Mouse (Mus musculus) testis, adult 2 months (tissue): Measurements from ENCODE around the gene Gm10803. TPM values are rescaled to one million over a fixed set of nuclear protein-coding genes. Genes with fewer than 3 reads are reported as not detected.
"Not testable (repeated sequence)": the region's sequence is repeated elsewhere in the genome, so short reads cannot be mapped to it uniquely, and the experiment has no call there.

Experiments used
- H3K27ac ChIP-seq: fragments of 200-500 bp; 2 replicates; pipeline ENCODE4 v1.5.1; 2012; ENCODE audit warnings: low read depth, low read length; ENCODE audit not compliant: control insufficient read depth, insufficient read depth
- H3K27me3 ChIP-seq: fragments of 200-500 bp; 2 replicates; pipeline ENCODE4 v1.6.1; 2012; ENCODE audit warnings: mild to moderate bottlenecking, low read length, moderate library complexity; ENCODE audit not compliant: control insufficient read depth, insufficient read depth
- H3K36me3 ChIP-seq: fragments of 200-500 bp; 2 replicates; pipeline ENCODE4 v1.6.1; 2012; ENCODE audit warnings: mild to moderate bottlenecking, low read length; ENCODE audit not compliant: control insufficient read depth, insufficient read depth
- H3K4me1 ChIP-seq: fragments of 200-500 bp; 2 replicates; pipeline ENCODE4 v1.6.1; 2012; ENCODE audit warnings: low read length; ENCODE audit not compliant: control insufficient read depth, insufficient read depth
- H3K4me3 ChIP-seq: fragments of 200-500 bp; 2 replicates; pipeline ENCODE4 v1.5.1; 2012; ENCODE audit warnings: low read depth, mild to moderate bottlenecking, low read length, moderate library complexity, mixed read lengths; ENCODE audit not compliant: control insufficient read depth
- CTCF ChIP-seq: fragments of 200-500 bp; IDR thresholded peaks from 2 replicates; pipeline ENCODE4 v1.5.1; 2012; ENCODE audit warnings: low read depth, mild to moderate bottlenecking, inconsistent platforms, low read length, moderate library complexity; ENCODE audit not compliant: control insufficient read depth, insufficient read depth, insufficient replicate concordance
- POLR2A ChIP-seq: fragments of 200-500 bp; IDR thresholded peaks from 2 replicates; pipeline ENCODE4 v1.6.1; 2012; ENCODE audit warnings: low read depth, mild to moderate bottlenecking, inconsistent platforms, low read length, moderate library complexity; ENCODE audit not compliant: control insufficient read depth
- polyA plus RNA-seq: library from polyadenylated mRNA; depleted of rRNA; stranded (reverse); fragments of >200 nt; gene quantifications from 2 replicates; pipeline ENCODE4 v1.2.3, GENCODE M21; 2012; rRNA removed

Gm10803 gene
- polyA plus RNA-seq, result not detected in 2 replicates

- H3K36me3 ChIP-seq, H3K4me1 ChIP-seq, H3K27ac ChIP-seq, H3K4me3 ChIP-seq, H3K27me3 ChIP-seq: not testable (repeated sequence)
Measured at GRCm38 (mm10) chr2:93560268-93560667, at the start of gene Gm10803. Gm10803 (plus strand) TSS chr2:93560568.

- Histone ChIP-seq H3K36me3 (no peaks in the 10 kb centered on the region), H3K27ac (no peak overlapping the region), H3K4me3 (no peak overlapping the region), H3K4me1 (no peaks in the 10 kb centered on the region), H3K27me3 (no peaks in the 10 kb centered on the region)
- TF ChIP-seq POLR2A (no peak), CTCF (no peak)
Measured at GRCm38 (mm10) chr2:93510839-93511238, 49.5 kb upstream of the Gm10803 start.

GRCm38 (mm10) chr2:93512130-93512529 is 48.2 kb upstream of the Gm10803 start:
- Histone ChIP-seq H3K4me1 (no peaks in the 10 kb centered on the region), H3K27me3 (no peaks in the 10 kb centered on the region), H3K36me3 (no peaks in the 10 kb centered on the region), H3K27ac (no peak overlapping the region), H3K4me3 (no peak overlapping the region)
- no peak for TF ChIP-seq CTCF
- TF ChIP-seq POLR2A, result no peak

GRCm38 (mm10) chr2:93515246-93515645 is 45.1 kb upstream of the Gm10803 start:
- H3K36me3 ChIP-seq, result no peaks in the 10 kb centered on the region
- H3K27ac ChIP-seq, result no peak overlapping the region
- TF ChIP-seq POLR2A, result no peak
- no peak for TF ChIP-seq CTCF
- no peaks in the 10 kb centered on the region for H3K4me1 ChIP-seq
- no peaks in the 10 kb centered on the region for H3K27me3 ChIP-seq
- H3K4me3 ChIP-seq, result no peak overlapping the region

- Histone ChIP-seq H3K4me3 (no peak overlapping the region), H3K27me3 (no peaks in the 10 kb centered on the region), H3K36me3 (no peaks in the 10 kb centered on the region), H3K27ac (no peak overlapping the region), H3K4me1 (no peaks in the 10 kb centered on the region)
- TF ChIP-seq POLR2A, result no peak
- no peak for TF ChIP-seq CTCF
Measured at GRCm38 (mm10) chr2:93521042-93521441, 39.3 kb upstream of the Gm10803 start.

GRCm38 (mm10) chr2:93521571-93521970 is 38.8 kb upstream of the Gm10803 start:
- no peaks in the 10 kb centered on the region for H3K27me3 ChIP-seq
- H3K36me3 ChIP-seq, result no peaks in the 10 kb centered on the region
- TF ChIP-seq CTCF (no peak), POLR2A (no peak)
- H3K4me1 ChIP-seq, result no peaks in the 10 kb centered on the region
- no peak overlapping the region for H3K27ac ChIP-seq
- no peak overlapping the region for H3K4me3 ChIP-seq

- Histone ChIP-seq H3K4me1 (no peaks in the 10 kb centered on the region), H3K27me3 (no peaks in the 10 kb centered on the region), H3K36me3 (no peaks in the 10 kb centered on the region), H3K4me3 (no peak overlapping the region), H3K27ac (no peak overlapping the region)
- TF ChIP-seq CTCF, result no peak
- no peak for TF ChIP-seq POLR2A
Measured at GRCm38 (mm10) chr2:93522005-93522404, 38.4 kb upstream of the Gm10803 start.
